Mouse (Mus musculus) intestine, embryonic 16.5 days (tissue): Measurements from ENCODE around the gene Scamp2. TPM values are rescaled to one million over a fixed set of nuclear protein-coding genes. Genes with fewer than 3 reads are reported as not detected.

ENCODE experiments used
- ATAC-seq: fragments of 200-750 bp; cut with Nextera tagmentation; 2 replicates; pipeline ENCODE4 v1.8.0; 2017; ENCODE audit warnings: moderate TSS enrichment, moderate library complexity
- H3K27ac ChIP-seq: fragments of 300-500 bp; sonication (generic); 2 replicates; pipeline ENCODE4 v1.5.1; 2014; ENCODE audit warnings: mild to moderate bottlenecking, low read length
- H3K27me3 ChIP-seq: fragments of 300-500 bp; sonication (generic); replicated peaks from 2 replicates; pipeline ENCODE4 v1.6.1; 2014; ENCODE audit warnings: low read length, control low read depth, mixed read lengths; ENCODE audit not compliant: control insufficient read depth, insufficient read depth
- H3K36me3 ChIP-seq: fragments of 300-500 bp; sonication (generic); 2 replicates; pipeline ENCODE4 v1.6.1; 2014; ENCODE audit warnings: low read length, control low read depth; ENCODE audit not compliant: control insufficient read depth, insufficient read depth
- H3K4me1 ChIP-seq: fragments of 300-500 bp; sonication (generic); 2 replicates; pipeline ENCODE4 v1.6.1; 2014; ENCODE audit warnings: low read length, control low read depth, mixed read lengths; ENCODE audit not compliant: control insufficient read depth, insufficient read depth
- H3K4me2 ChIP-seq: fragments of 300-500 bp; sonication (generic); 2 replicates; pipeline ENCODE4 v1.6.1; 2014; ENCODE audit warnings: low read depth, low read length, control low read depth
- H3K4me3 ChIP-seq: fragments of 300-500 bp; sonication (generic); 2 replicates; pipeline ENCODE4 v1.5.1; 2014; ENCODE audit warnings: mild to moderate bottlenecking, low read length
- H3K9ac ChIP-seq: fragments of 300-500 bp; sonication (generic); 2 replicates; pipeline ENCODE4 v1.6.1; 2014; ENCODE audit warnings: low read depth, low read length
- H3K9me3 ChIP-seq: fragments of 300-500 bp; sonication (generic); 2 replicates; pipeline ENCODE4 v1.6.1; 2016; ENCODE audit warnings: low read length, control low read depth; ENCODE audit not compliant: control insufficient read depth
- WGBS: fragments of 180-500 bp; shearing (Covaris S2); extraction: QIAGEN DNeasy Blood & Tissue Kit; methylation state at CpG from one replicate; pipeline ENCODE4 v1.1.7; 2014; 5-methylcytosine and 5-hydroxymethylcytosine counted together
- polyA plus RNA-seq: library from polyadenylated mRNA; unstranded; fragments of >200 nt; fragmentation: Nextera tagmentation; extraction: Ambion mirVana; gene quantifications from 2 replicates; pipeline ENCODE4 v1.2.1, GENCODE M21; 2015

The Scamp2 gene
- polyA plus RNA-seq, 1 experiment from 2014 or later, result 97.2 TPM

DNA sequence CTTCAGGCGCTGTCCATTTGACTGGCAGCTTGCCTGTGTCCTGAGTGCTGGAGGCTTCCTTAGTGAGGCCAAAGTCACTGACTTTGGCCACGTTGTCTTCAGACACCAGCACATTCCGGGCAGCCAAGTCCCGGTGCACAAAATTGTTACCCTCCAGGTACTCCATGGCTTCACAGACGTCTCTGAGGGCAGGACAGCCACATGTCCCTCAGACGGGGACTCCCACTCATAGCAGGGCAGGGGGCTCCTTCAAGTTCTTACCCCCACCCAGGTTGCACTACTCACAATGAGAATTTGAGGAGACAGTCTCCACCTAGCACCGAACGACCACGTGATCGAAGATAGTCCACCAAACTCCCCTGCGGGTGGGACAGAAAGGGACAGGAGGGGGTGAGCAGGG, 67.1 kb downstream of the Scamp2 start:
- H3K4me3 ChIP-seq, result no peak overlapping the region
- H3K4me2 ChIP-seq, result no peak overlapping the region
- no peak overlapping the region for H3K27ac ChIP-seq
- peaks cover 14% of the 10 kb centered on the region; the same call in 1 of the 2 replicates for H3K4me1 ChIP-seq
- no peak overlapping the region for H3K9ac ChIP-seq
- no peak for ATAC-seq
- WGBS, result 90% methylated on average over 11 of the region's 11 CpGs
- no peaks in the 10 kb centered on the region for H3K9me3 ChIP-seq
- peaks cover 24% of the 10 kb centered on the region for H3K36me3 ChIP-seq
- H3K27me3 ChIP-seq, result no peaks in the 10 kb centered on the region

DNA sequence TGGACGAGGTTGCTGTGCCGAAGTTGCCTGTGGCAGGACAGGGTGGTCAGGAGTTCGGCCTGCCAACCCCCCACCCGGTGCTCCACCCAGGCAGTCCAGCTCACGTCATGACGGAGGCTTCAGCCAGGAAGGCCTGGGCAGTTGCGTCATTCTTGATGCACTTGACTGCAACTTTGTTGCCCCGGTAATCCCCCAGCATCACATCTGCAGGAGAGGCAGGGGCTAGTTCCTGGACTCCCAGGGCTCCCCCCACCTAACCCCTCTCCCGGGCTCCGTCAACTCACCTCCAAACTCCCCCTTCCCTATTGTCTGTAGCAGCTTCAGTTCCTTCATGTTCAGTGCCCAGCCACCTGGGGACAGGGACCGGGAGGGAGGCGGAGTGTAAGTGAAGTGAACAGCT, 68.0 kb downstream of the Scamp2 start:
- H3K4me2 ChIP-seq, result no peak overlapping the region
- no peak overlapping the region for H3K9ac ChIP-seq
- ATAC-seq, result no peak
- H3K4me3 ChIP-seq, result no peak overlapping the region
- no peaks in the 10 kb centered on the region for H3K27me3 ChIP-seq
- H3K36me3 ChIP-seq, result peaks cover 27% of the 10 kb centered on the region
- peaks cover 23% of the 10 kb centered on the region for H3K4me1 ChIP-seq
- H3K27ac ChIP-seq, result no peak overlapping the region
- WGBS, result 95% methylated on average over 12 of the region's 12 CpGs
- H3K9me3 ChIP-seq, result no peaks in the 10 kb centered on the region

DNA sequence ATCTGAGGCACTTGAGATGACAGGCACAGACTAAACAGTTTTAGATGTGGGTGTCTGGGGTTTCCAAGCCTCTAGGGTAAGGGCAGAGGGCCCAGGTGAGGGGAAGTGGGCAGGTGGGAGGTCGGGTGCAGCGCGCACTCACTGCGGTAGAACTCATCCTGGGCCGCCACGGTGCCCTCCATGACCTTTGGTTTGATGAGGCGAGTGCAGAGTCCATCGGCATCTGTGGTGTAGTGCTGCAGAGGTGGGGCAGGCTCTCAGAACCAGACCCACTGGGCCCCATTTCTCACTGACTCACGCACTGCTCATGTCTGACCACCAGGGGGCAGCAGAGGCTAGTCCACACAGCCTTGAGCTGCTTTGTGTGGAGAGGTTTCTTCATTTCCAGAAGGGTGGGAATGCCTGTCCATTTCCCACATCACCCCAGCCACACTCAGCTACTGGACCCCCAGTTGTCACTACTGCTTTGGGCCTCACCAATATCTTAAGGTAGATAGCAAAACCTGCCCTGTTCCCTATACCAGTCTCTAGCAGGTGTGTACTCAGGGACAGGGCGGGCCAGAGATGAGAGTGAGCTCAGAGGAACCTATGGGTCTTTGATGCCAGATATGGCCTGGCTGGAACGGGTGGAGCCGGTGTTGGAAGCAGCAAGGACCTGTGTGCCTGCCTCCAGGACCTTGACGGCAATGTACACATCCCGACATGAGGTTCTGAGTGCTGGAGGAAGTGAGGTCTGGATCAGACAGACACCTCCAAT, 68.6 kb downstream of the Scamp2 start:
- Histone ChIP-seq H3K27ac (no peak overlapping the region), H3K4me1 (peaks cover 29% of the 10 kb centered on the region), H3K9ac (no peak overlapping the region), H3K4me2 (no peak overlapping the region), H3K27me3 (no peaks in the 10 kb centered on the region), H3K4me3 (no peak overlapping the region), H3K9me3 (no peaks in the 10 kb centered on the region), H3K36me3 (peaks cover 27% of the 10 kb centered on the region)
- peak; percentile 52 for ATAC-seq
- WGBS, result 59% methylated on average over 14 of the region's 14 CpGs

GRCm38 (mm10) chr9:57633481-57634024, 72.8 kb downstream of the Scamp2 start:
- 26% methylated on average over 4 of the region's 4 CpGs for WGBS
- no peak for ATAC-seq

GRCm38 (mm10) chr9:57637272-57637671, 76.5 kb downstream of the Scamp2 start:
- peak overlapping the region; percentile 94 for H3K27ac ChIP-seq
- H3K4me1 ChIP-seq, result peaks cover 75% of the 10 kb centered on the region
- H3K36me3 ChIP-seq, result peaks cover 7% of the 10 kb centered on the region; the same call in 1 of the 2 replicates
- H3K9ac ChIP-seq, result peak overlapping the region; percentile 64
- WGBS, result 51% methylated on average over 3 of the region's 3 CpGs
- H3K27me3 ChIP-seq, result no peaks in the 10 kb centered on the region
- H3K9me3 ChIP-seq, result no peaks in the 10 kb centered on the region
- no peak overlapping the region for H3K4me3 ChIP-seq
- ATAC-seq, result no peak
- H3K4me2 ChIP-seq, result no peak overlapping the region

More at GRCm38 (mm10) chr9:57633481-57634024, 72.8 kb downstream of the Scamp2 start:
- no peak overlapping the region for H3K4me2 ChIP-seq
- no peaks in the 10 kb centered on the region for H3K9me3 ChIP-seq
- peaks cover 52% of the 10 kb centered on the region for H3K4me1 ChIP-seq
- H3K27me3 ChIP-seq, result no peaks in the 10 kb centered on the region
- no peak overlapping the region for H3K9ac ChIP-seq
- H3K36me3 ChIP-seq, result peaks cover 14% of the 10 kb centered on the region; the same call in 1 of the 2 replicates
- H3K27ac ChIP-seq, result no peak overlapping the region
- H3K4me3 ChIP-seq, result no peak overlapping the region

DNA sequence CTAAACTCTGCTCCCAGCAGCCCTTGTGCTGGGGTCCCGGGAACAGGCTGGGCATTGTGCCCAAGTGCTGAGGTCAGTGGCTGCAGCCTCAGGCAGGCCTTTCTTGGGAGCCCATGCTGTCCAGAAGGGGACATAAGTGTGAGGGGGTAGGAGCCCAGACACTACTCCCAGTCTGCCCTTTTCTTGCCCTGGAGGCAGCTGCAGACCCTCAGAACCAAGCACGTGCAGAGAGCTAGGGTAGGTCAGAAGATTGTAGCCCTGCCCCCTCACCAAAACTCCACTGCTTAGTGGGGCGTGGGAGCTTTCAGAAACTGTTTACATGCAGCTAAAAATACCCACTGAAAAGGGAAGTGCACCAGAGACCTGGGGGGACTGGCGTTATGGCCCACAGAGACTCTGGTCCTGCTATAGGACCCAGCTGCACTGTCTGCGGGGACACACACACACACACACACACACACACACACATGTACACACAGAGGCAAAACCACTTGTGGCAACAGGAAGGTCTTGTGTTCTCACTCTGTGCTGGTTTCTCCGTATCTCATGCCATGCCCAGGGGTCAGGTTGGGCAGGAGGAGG, 77.1 kb downstream of the Scamp2 start:
- peak overlapping the region; percentile 64 for H3K9ac ChIP-seq
- ATAC-seq, result peak; percentile 31
- H3K4me3 ChIP-seq, result peak overlapping the region; percentile 26

More for the DNA sequence above, 77.1 kb downstream of the Scamp2 start:
- no peaks in the 10 kb centered on the region for H3K27me3 ChIP-seq
- no peaks in the 10 kb centered on the region for H3K9me3 ChIP-seq
- peak overlapping the region; percentile 94 for H3K27ac ChIP-seq
- H3K36me3 ChIP-seq, result peaks cover 7% of the 10 kb centered on the region; the same call in 1 of the 2 replicates
- H3K4me2 ChIP-seq, result peak overlapping the region; percentile 47
- H3K4me1 ChIP-seq, result peaks cover 80% of the 10 kb centered on the region
- WGBS, result 15% methylated on average over 6 of the region's 6 CpGs

Other genes starting within 250 kb of the Scamp2 start
- 25.2 and 29.4 TPM in 2 replicates for gene Ppcdc, start 120.8 kb upstream of the Scamp2 start, polyA plus RNA-seq
- gene Scamp5, start 92.9 kb upstream of the Scamp2 start, polyA plus RNA-seq, result 15.2 and 16.2 TPM in 2 replicates
- gene Rpp25, start 56.9 kb upstream of the Scamp2 start, polyA plus RNA-seq, result 6.3 and 6.8 TPM in 2 replicates
- gene Cox5a, start 39.7 kb upstream of the Scamp2 start, polyA plus RNA-seq, result 980 and 987 TPM in 2 replicates
- gene Fam219b, start 23.4 kb upstream of the Scamp2 start, polyA plus RNA-seq, result 13.6 and 13.7 TPM in 2 replicates
- 58.4 and 59.4 TPM in 2 replicates for gene Mpi, start 8.2 kb upstream of the Scamp2 start, polyA plus RNA-seq
- gene Ulk3, start 28.5 kb downstream of the Scamp2 start, polyA plus RNA-seq, result 18.0 and 19.0 TPM in 2 replicates
- gene Cplx3, start 45.3 kb downstream of the Scamp2 start, polyA plus RNA-seq, result not detected in 2 replicates
- gene Lman1l, start 59.8 kb downstream of the Scamp2 start, polyA plus RNA-seq, result not detected in 2 replicates
- gene Csk, start 92.7 kb downstream of the Scamp2 start, polyA plus RNA-seq, result 35.9 and 36.6 TPM in 2 replicates
- not detected in 2 replicates for gene Cyp1a2, start 122.8 kb downstream of the Scamp2 start, polyA plus RNA-seq
- gene Cyp1a1, start 127.0 kb downstream of the Scamp2 start, polyA plus RNA-seq, result not detected in 2 replicates
- gene Edc3, start 147.6 kb downstream of the Scamp2 start, polyA plus RNA-seq, result 27.6 and 28.4 TPM in 2 replicates
- gene Clk3, start 204.9 kb downstream of the Scamp2 start, polyA plus RNA-seq, result 55.6 and 63.1 TPM in 2 replicates